Mouse (Mus musculus) inflammation-experienced regulatory T-cells, adult 16 weeks (primary cell): Measurements from ENCODE around the gene Sntb2. TPM values are rescaled to one million over a fixed set of nuclear protein-coding genes. Genes with fewer than 3 reads are reported as not detected.

ENCODE experiments used
- polyA plus RNA-seq: library from polyadenylated mRNA; unstranded; fragments of 100-300 nt; shearing (Covaris generic); gene quantifications from one replicate; pipeline ENCODE4 v1.2.1, GENCODE M21; 2017

Sntb2 gene
- 2.2 TPM for polyA plus RNA-seq

DNA sequence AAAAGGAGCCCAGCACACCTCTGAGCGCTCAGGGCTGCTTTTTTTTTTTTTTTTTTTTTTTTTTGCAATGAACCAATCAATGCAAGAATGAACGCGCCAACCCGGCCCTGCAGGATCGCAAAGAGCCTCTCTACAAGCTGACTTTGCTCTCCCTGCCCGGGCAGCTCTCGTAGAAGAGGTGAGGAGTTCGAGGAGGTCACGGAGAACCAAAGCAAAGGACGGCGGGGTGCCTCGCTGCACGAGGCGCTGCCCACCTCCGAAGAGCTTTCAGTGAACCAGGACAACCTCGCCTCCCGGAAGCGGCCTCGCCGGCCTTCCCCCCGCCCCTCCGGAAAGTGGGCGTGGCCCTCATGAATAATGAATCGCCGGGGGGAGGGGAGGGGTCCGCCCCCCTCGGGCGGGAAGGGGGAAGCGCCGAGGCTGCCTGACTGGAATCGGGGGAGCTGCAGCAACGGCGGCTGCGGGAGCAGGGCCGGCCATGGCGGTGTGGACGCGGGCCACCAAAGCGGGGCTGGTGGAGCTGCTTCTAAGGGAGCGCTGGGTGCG is at the start of gene Sntb2:
Sntb2 (plus strand) TSS at position 427 of the 546 bp plus-strand sequence.

DNA sequence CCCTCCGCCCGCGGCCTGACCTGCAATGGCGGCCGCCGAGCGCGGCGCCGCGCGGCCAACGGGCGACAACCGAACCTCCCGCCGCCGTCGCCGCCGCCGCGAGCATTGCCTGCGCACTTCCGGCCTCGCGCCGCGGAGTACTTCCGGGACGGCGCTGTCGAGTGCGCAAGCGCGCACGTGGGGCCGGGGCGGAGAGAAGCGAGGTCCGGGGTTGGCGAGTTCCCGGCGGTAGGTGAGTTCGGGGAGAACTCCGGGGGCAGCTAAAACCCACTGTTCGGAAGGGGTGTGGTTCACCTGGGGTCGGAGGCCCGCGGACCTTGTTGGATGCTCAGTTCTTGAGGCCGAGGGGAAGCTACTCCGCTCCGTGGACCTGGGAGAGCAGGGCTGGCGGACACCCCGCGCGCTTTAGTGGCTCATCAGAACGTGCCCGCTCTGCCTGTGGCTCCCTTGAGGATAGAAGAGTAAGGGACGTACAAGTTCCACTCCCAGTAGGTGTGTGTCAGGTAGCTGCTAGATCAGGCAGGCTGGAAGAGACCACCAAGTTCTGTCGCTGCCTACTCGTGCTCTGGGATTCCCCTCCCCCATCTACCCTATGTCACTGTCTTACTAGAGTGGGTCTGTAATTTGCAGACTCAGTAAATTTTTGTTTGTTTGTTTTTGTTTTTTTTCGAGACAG is 41.9 kb upstream of the Sntb2 start, which contains the start of gene Utp4:
Utp4 (plus strand) TSS at position 156 of the 676 bp plus-strand sequence.

DNA sequence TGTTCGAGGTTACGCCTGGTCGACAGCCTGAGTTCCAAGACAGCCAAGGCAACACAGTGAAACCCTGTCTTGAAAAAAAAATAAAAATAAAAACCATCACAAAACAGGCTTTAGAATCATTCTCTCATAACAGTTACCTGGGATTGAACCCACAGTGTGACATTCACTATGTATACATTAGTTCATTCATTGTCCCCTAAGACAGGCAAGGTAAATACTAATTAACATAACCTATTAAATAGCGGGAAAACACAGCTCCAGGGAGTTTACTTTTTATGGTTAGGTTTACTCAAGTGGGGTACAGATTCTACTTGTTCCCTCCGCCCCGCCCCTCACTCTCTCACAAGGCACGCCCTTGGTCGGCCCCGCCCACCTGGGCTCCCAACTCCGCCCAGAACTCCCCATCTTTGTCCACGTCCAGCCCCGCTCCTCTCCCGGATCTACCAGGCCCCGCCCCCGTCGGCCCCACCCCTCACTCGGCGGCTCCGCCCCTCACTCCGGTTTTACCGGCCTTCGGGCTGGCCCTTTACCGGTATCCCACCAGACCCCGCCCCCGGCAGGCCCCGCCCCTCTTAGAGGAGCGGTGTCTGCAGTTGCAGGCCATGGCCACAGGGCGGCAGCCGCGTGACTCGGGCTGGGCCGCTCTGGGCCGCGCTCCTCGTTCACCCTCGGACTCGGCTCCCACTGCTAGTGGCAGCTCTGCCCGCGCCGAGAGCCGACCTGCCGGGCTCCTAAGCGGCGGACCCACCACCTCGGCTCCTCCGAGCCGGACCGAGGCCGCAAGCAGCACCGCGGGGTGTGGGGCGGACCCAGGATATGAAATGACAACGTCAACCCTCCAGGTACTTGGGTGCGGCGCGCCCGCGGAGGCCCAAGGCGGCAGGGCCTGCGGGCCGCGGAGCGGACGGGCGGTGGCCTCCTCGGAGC is 95.4 kb downstream of the Sntb2 start, which contains the start of gene Vps4a:
Vps4a (plus strand) TSS at position 573 of the 927 bp plus-strand sequence.

DNA sequence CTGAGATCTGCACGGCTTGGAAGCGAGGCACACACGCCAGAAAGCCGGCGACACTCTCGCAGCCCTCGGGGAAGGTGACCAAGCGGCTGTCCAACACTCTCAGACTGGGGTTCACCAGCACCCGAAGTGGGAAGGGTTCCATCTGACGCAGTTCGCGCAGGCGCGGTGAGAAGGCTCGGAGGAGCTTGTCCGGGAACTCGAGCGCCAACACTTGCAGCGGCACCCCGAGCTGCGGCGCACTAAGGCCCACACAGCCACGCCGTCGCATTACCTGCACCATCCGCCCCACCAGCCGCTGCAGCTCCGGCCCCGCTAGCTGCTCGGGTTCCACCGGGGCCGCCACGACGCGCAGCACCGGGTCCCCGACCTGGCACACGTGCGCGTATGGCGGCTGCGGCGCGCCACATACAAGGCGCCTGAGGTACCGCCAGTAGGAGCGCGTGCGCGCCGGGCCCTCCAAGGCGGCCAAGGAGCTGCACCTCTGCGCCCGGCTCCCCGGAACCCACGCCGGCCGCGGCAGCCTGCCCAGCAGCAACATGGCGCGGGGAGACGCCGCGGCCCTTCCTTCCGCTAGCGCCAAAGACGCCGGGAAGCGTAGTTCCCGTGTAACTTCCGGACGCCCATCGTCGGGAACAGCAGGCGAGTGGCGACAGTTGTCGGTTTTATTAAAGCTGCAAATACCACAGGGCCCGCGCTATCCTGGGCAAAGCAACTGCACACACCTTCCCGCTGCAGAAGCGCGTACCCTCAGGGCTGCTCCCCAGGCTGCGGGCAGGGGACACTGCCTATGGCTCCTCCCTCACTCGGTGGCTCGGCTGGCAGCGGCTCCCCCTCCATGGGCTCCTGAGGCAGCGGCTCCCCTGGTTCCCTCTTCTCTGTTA is 112.8 kb downstream of the Sntb2 start, which contains the start of gene Pdf:
Pdf (minus strand) TSS at position 554 of the 881 bp plus-strand sequence.

DNA sequence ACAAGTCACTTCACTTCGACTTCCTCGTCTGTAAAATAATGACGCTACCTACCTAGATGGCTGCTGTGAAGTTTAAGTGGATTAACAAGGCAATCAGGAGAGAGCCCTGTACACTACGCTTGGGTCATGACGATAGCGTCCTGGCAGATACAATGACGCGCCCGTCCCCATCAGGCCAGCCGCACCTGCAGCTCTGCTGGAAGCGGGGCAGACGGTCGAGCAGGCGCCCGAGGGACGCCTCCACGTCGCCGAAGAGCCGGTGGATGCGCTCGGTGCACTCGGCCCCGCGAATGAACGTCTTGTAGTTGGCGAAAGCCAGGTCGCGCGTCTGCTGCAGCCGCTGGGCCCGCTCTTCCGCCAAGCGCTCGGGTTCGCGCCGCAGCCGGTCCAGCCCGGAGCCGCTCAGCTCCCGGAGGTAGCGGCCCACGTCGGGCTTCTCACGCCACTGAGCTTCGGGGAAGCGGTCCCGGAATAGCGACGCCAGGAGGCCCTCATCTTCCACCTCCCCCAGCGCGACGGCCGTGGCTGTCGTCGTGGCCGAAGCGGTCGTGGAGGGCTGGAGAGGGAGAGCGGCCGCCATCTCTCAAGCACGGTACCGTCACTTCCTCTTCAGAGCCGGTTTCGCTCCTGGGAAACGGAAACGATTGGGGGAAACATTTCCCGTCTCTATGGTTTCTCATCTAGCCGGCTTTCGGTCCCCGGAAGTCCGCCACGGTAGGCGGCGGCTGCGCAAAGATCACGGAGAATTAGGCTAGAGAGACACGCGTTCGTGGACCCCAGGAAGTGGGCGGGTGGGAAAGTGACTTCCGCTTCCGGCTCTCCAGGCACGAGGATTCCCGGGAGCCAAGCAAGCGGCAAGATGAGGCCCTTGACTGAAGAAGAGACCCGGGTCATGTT is 120.8 kb downstream of the Sntb2 start, which contains the start of the genes Cog8 and Nip7:
Cog8 (minus strand) TSS at position 614 of the 897 bp plus-strand sequence.
Nip7 (plus strand) TSS at position 802 of the 897 bp plus-strand sequence.

DNA sequence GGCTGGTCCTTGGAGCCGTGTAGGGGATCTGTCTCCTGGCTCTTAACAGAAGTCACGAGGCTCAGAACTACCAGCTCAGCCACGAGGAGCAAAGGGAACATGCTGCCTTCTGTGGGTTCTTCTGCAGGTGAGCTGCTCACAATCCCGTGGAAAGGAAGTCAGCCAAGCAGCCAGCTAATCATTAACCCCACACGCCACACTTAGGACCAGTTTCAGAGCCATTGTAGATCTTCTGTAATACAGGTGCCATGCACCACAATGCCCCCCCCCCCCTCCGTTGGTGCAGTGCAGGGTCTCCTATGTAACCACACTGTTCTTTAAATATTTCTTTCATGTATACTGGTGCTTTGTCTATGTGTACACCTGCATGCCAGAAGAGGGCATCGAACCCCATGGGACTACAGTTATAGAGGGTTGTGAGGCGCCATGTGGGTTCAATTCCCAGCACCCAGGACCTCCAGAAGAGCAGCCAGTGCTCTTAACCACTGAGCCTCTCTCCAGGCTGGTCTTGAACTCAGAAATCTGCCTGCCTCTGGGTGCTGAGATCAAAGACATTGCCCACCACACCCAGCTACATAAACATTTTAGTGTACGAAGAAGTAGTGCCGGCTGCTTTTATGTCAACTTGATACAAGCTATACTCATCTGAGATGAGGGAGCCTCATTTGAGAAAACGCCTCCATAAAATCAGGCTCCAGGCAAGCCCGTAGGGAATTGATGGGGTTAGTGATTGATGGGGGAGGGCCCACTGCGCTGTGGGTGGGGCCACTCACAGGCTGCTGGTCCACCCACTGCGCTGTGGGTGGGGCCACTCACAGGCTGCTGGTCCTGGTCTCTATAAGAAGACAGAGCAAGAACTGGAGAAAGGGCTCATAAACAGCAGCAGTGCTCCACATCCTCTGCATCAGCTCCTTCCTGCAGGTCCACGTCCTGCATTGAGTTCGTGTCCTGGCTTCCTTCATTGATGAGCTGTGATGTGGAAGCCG is 130.3 kb downstream of the Sntb2 start, which contains the start of gene Tmed6:
Tmed6 (minus strand) TSS at position 134 of the 986 bp plus-strand sequence.

Other genes with a start within 250 kb of the Sntb2 start
- gene Has3, start 65.5 kb upstream of the Sntb2 start, polyA plus RNA-seq, result not detected
- 72.3 TPM for gene Utp4, start 42.1 kb upstream of the Sntb2 start, polyA plus RNA-seq
- 81.1 TPM for gene Vps4a, start 95.5 kb downstream of the Sntb2 start, polyA plus RNA-seq
- 4.0 TPM for gene Pdf, start 112.9 kb downstream of the Sntb2 start, polyA plus RNA-seq
- 32.6 TPM for gene Cog8, start 120.9 kb downstream of the Sntb2 start, polyA plus RNA-seq
- gene Nip7, start 121.1 kb downstream of the Sntb2 start, polyA plus RNA-seq, result 97.9 TPM
- gene Tmed6, start 129.9 kb downstream of the Sntb2 start, polyA plus RNA-seq, result not detected
- gene Terf2, start 160.8 kb downstream of the Sntb2 start, polyA plus RNA-seq, result 9.9 TPM
- 99.1 TPM for gene Cyb5b, start 214.9 kb downstream of the Sntb2 start, polyA plus RNA-seq